Mouse (Mus musculus): ENCODE measurements around the gene Prr19. TPM values are rescaled to one million over a fixed set of nuclear protein-coding genes. Genes with fewer than 3 reads are reported as not detected.

Prr19 gene
- polyA plus RNA-seq, 1 experiment from 2014 or later, result 1.3 TPM

DNA sequence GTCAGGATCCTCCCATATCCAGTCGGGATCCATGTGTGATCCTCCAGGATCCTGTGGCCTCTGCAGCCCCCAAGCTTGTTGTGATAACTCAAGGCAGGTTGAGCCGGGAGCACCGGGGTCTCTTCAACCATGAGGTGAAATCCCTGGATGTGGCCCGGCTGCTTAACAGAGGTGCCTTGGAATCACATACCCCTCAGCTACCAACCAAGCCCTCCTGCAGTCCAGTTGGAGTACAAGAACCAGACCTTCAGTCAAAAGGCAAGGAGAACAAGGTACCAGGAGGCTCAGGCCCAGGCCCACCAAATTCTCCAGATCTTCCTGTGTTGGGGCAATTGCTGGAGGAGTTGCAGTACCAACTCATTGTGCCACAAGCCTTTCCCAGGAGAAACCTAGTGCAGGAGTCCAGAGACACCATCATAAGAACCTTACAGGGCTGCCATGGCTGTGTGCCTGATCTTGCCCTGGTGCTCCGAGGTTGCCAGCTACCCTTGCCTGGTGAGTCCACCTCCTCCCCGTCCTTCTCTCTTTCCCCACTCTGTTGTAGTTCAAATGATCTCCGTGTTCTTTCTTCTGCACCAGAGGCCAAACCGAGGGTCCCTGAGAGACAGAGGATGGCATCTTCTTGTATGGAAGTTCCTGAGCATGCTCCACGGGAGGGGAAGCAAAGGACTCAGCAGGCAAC lies 1.9 kb downstream of the Prr19 start:
- peaks cover 17% of the 10 kb centered on the region for H3K4me1 ChIP-seq
- H3K4me2 ChIP-seq, result no peak overlapping the region
- ATAC-seq (ENCODE audit: low FRiP score), result no peak
- H3K9ac ChIP-seq, result no peak overlapping the region
- H3K4me3 ChIP-seq (replicated peaks), result no peak overlapping the region
- WGBS, result 77% methylated on average over 9 of the region's 9 CpGs
- H3K27me3 ChIP-seq, result peaks cover 16% of the 10 kb centered on the region
- H3K27ac ChIP-seq, result no peak overlapping the region
- H3K36me3 ChIP-seq (replicated peaks), result no peaks in the 10 kb centered on the region
- H3K9me3 ChIP-seq, result no peaks in the 10 kb centered on the region

DNA sequence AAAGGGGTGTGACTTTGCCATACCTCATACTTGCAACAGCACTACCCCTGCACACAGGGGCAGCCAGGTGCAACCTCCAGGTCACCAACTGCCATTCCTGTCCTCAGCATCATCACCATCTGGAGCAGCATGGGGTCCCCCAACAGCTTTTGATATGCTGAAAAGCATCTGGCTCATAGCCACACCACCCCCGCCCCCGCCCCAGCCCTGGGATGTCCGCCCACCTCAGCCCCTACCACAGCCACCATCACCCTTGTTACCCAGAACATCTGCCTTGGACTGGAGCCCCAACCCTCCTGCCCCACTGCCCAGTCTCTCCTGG lies 2.4 kb downstream of the Prr19 start:
- WGBS, result 90% methylated on average over 3 of the region's 3 CpGs
- no peak for ATAC-seq (ENCODE audit: low FRiP score)
- peaks cover 13% of the 10 kb centered on the region for H3K4me1 ChIP-seq
- no peak overlapping the region for H3K4me3 ChIP-seq (replicated peaks)
- peaks cover 16% of the 10 kb centered on the region for H3K27me3 ChIP-seq
- no peaks in the 10 kb centered on the region for H3K36me3 ChIP-seq (replicated peaks)
- no peak overlapping the region for H3K27ac ChIP-seq
- no peaks in the 10 kb centered on the region for H3K9me3 ChIP-seq
- H3K4me2 ChIP-seq, result no peak overlapping the region
- H3K9ac ChIP-seq, result no peak overlapping the region

DNA sequence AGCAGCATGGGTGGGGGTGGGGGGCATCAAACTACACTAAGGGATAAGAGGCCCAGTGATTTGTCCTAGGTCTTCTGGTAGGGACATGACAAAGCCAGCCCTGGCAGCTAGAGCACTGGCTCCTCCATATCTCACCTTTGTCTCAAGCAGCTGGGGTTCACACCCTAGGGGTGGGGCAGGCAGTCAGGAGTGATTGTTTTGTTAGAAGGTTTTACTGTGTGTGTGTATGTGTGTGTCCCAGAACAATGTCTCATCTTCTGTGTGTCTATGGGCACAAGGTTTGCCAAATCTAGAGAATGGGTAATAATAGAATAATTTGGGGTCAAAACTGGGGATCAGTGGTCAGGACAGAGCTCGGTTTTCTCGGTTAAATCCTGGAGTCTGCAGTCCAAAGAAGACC lies 4.3 kb downstream of the Prr19 start:
- Histone ChIP-seq H3K4me2 (peak overlapping the region; percentile 81), H3K4me3 (replicated peaks) (peak overlapping the region; percentile 62), H3K36me3 (replicated peaks) (no peaks in the 10 kb centered on the region), H3K27ac (no peak overlapping the region), H3K9me3 (no peaks in the 10 kb centered on the region), H3K27me3 (peaks cover 24% of the 10 kb centered on the region), H3K4me1 (peaks cover 13% of the 10 kb centered on the region), H3K9ac (peak overlapping the region; percentile 69)
- ATAC-seq (ENCODE audit: low FRiP score), result peak; percentile 31
- 3% methylated on average over 2 of the region's 2 CpGs for WGBS

DNA sequence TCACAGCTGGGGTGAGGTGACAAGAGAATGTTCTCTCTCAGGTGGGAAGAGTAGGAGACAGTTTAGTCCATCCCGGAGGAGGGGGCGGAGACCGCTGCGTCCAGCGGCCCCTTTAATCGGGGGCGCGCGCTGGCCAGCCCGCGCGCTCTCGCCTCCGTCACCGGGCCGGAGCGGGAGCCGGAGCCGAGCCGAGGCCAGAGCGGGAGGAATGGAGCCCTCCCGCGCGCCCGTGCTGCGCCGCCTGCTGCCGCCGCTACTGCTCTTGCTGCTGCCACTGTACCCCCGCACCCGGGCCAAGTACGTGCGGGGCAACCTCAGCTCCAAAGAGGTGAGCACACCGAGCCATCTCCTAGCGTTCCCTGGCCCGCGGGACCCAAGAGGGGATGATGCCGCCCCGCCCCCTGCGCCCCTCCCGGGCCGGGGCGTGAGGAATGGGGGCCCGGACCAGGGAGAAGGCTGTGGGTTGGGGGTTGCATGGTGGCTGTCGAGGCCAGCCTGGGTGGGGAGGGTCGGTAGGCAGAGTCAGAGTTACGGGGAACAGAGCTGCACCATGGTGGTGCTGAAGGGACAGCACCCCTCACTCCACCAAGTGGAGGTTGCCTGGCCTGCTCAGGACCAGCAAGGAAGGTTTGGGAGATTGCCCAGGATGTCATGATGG lies 4.9 kb downstream of the Prr19 start, which contains the start of gene Tmem145:
TSS of gene Tmem145 (plus strand) at position 151 of the 658 bp plus-strand sequence.
- ATAC-seq (ENCODE audit: low FRiP score), result peak; percentile 77
- no peaks in the 10 kb centered on the region for H3K36me3 ChIP-seq (replicated peaks)
- no peaks in the 10 kb centered on the region for H3K9me3 ChIP-seq
- peaks cover 28% of the 10 kb centered on the region for H3K27me3 ChIP-seq
- peak within 1 kb of the TSS; percentile 71 for H3K27ac ChIP-seq
- WGBS, result under 1% methylated on average over 47 of the region's 47 CpGs
- peak within 1 kb of the TSS; percentile 81 for H3K4me2 ChIP-seq
- H3K4me1 ChIP-seq, result peaks cover 13% of the 10 kb centered on the region
- peak within 1 kb of the TSS; percentile 69 for H3K9ac ChIP-seq
- peak within 1 kb of the TSS; percentile 62 for H3K4me3 ChIP-seq (replicated peaks)

DNA sequence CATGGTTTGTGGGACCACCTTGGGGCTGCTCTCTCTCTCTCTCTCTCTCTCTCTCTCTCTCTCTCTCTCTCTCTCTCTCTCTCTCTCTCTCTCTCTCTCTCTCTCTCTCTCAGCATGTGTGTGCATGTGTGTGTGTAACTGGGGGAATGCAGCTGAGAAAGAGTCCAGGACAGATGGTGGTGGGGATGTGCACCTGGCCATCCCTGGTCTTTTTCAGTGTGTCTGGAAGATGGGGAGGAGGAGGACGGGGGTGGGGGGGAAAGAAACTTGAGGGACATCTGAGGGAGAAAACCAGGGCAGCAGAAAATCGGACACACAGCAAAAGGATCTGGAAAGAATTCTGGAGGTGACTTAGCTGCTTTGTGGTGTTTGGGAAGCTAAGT lies 5.4 kb downstream of the Prr19 start:
- Histone ChIP-seq H3K4me3 (replicated peaks) (peak overlapping the region; percentile 62), H3K36me3 (replicated peaks) (no peaks in the 10 kb centered on the region), H3K9ac (peak overlapping the region; percentile 69; the same call in 1 of the 2 replicates), H3K9me3 (no peaks in the 10 kb centered on the region), H3K4me2 (peak overlapping the region; percentile 81), H3K27me3 (peaks cover 33% of the 10 kb centered on the region), H3K4me1 (peaks cover 13% of the 10 kb centered on the region), H3K27ac (peak overlapping the region; percentile 71; the same call in 1 of the 2 replicates)
- ATAC-seq (ENCODE audit: low FRiP score), result 0 out of 2 replicates have a peak, but pooled peaks have one; percentile 16
- WGBS, result 43% methylated on average over 2 of the region's 2 CpGs

DNA sequence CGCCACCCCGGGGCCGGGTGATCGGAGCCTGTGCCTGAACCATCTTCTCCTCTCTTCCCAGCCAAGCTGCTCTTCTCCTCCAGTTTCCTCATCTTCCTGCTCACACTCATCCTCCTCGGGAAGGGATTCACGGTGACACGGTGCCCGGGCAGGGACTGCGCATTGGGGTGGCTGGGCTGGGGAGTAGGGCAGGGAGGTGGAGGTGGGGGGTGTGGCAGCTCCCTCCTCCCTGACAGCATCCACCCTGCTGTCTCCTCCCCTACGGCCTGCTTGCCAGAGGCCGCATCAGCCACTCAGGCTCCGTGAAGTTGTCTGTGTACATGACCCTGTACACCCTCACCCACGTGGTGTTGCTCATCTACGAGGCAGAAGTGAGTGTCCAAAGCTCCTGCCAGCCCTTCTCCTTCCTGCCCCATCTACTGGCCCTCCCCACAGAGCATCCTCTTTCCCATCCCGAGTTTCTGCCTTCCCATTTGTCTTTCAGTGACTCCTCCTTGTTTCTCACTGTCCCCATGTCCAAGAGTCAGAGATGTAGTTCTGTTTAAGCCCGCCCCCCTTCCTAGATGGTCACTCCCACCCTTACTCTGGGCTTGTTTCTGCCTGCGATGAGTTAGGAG lies 7.6 kb downstream of the Prr19 start:
- Histone ChIP-seq H3K4me1 (peaks cover 13% of the 10 kb centered on the region), H3K27me3 (peaks cover 51% of the 10 kb centered on the region), H3K4me2 (no peak overlapping the region), H3K36me3 (replicated peaks) (no peaks in the 10 kb centered on the region), H3K9me3 (no peaks in the 10 kb centered on the region), H3K4me3 (replicated peaks) (no peak overlapping the region), H3K9ac (peak overlapping the region; percentile 17; the same call in 1 of the 2 replicates), H3K27ac (no peak overlapping the region)
- ATAC-seq (ENCODE audit: low FRiP score), result no peak
- 67% methylated on average over 17 of the region's 17 CpGs for WGBS

DNA sequence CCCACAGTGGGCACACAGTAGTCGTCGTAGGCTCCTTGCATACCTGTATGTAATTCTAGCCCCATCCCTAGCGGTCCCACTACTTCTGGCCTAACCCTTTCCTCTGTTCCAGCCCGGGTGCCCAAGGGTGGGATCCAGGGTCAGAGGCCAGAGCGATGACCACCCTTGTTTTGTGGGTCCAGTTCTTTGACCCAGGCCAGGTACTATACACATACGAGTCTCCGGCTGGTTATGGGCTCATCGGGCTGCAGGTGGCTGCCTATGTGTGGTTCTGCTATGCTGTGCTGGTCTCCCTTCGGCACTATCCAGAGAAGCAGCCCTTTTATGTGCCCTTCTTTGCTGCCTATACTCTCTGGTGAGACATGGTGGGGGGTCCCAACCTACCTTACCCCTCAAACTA lies 8.2 kb downstream of the Prr19 start:
- H3K4me1 ChIP-seq, result peaks cover 13% of the 10 kb centered on the region
- ATAC-seq (ENCODE audit: low FRiP score), result no peak
- no peak overlapping the region for H3K4me2 ChIP-seq
- H3K27ac ChIP-seq, result no peak overlapping the region
- WGBS, result 85% methylated on average over 9 of the region's 9 CpGs
- peaks cover 57% of the 10 kb centered on the region for H3K27me3 ChIP-seq
- no peaks in the 10 kb centered on the region for H3K9me3 ChIP-seq
- no peak overlapping the region for H3K9ac ChIP-seq
- no peak overlapping the region for H3K4me3 ChIP-seq (replicated peaks)
- no peaks in the 10 kb centered on the region for H3K36me3 ChIP-seq (replicated peaks)

DNA sequence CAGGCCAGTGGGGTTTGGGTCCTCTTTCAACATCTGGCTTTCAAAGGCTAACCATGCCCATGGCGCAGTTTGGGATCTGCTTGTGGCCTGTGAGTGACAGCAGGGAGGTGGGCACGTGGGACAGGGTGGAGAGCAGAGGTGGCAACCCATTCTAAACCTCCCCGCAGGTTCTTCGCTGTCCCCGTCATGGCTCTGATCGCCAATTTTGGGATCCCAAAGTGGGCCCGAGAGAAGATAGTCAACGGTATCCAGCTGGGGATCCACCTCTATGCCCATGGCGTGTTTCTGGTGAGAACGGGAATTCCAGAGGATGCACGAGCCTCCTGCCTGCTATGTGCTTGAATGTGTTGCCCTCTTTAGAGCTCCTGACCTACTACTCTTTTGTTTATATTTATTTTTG lies 10.0 kb downstream of the Prr19 start:
- H3K9me3 ChIP-seq, result no peaks in the 10 kb centered on the region
- 80% methylated on average over 11 of the region's 11 CpGs for WGBS
- no peak overlapping the region for H3K4me3 ChIP-seq (replicated peaks)
- no peak for ATAC-seq (ENCODE audit: low FRiP score)
- no peaks in the 10 kb centered on the region for H3K36me3 ChIP-seq (replicated peaks)
- H3K9ac ChIP-seq, result no peak overlapping the region
- H3K27ac ChIP-seq, result no peak overlapping the region
- H3K4me1 ChIP-seq, result peaks cover 19% of the 10 kb centered on the region
- H3K4me2 ChIP-seq, result no peak overlapping the region
- H3K27me3 ChIP-seq, result peaks cover 74% of the 10 kb centered on the region

DNA sequence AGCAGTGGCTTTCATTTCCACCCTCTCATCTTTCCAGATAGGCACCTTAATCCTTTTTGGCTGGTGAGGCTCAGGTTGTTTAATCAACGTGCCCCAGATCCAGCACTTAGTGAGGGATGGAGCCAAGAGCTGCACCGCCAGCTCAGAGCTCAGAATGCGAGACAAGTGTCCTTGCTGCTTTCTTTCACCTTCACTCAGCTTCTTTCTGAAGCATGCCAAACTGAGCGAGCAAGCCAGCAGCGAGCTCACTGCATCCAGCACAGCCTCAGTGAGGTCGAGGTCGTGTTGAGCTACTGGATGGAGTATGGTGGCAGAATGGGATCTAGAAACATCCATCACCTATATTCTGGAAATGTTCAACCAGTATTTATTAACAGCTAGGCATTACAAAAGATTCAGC lies 12.1 kb downstream of the Prr19 start:
- H3K4me1 ChIP-seq, result peaks cover 27% of the 10 kb centered on the region
- H3K36me3 ChIP-seq (replicated peaks), result no peaks in the 10 kb centered on the region
- H3K27me3 ChIP-seq, result peaks cover 63% of the 10 kb centered on the region
- no peak overlapping the region for H3K27ac ChIP-seq
- no peak for ATAC-seq (ENCODE audit: low FRiP score)
- WGBS, result 43% methylated on average over 7 of the region's 7 CpGs
- no peak overlapping the region for H3K4me3 ChIP-seq (replicated peaks)
- no peak overlapping the region for H3K4me2 ChIP-seq
- H3K9ac ChIP-seq, result no peak overlapping the region
- no peaks in the 10 kb centered on the region for H3K9me3 ChIP-seq

DNA sequence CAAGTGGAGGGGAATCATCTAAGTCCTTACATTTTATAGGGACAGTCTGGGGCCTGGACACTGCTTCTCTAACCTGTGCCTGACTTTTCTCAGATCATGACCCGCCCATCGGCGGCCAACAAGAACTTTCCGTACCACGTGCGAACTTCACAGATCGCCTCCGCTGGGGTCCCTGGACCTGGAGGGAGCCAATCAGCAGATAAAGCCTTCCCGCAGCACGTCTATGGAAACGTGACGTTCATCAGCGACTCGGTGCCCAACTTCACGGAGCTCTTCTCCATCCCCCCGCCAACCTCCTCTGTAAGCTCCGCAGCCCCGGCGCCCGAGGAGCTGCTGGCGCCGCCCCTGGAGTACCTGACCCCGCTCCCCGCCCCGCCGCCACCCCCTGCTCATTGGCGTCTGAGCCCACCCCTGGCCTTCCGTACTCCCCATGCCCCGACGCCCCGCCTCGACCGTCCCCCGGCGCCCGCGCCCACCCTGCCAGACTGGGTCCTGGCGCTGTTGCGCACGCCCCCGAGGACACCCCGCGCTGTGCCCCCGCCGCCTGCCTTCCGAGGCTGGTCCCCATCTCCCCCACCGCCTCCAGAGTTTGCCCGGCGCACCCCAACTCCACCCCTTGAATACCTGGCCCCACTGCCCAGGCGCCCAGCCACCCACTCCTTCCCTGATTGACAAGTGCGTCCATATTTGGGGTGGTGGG lies 13.5 kb downstream of the Prr19 start:
- no peaks in the 10 kb centered on the region for H3K36me3 ChIP-seq (replicated peaks)
- peak overlapping the region; percentile 64 for H3K9ac ChIP-seq
- no peak overlapping the region for H3K27ac ChIP-seq
- no peaks in the 10 kb centered on the region for H3K9me3 ChIP-seq
- ATAC-seq (ENCODE audit: low FRiP score), result no peak
- H3K27me3 ChIP-seq, result peaks cover 54% of the 10 kb centered on the region
- peak overlapping the region; percentile 75 for H3K4me2 ChIP-seq
- peaks cover 33% of the 10 kb centered on the region for H3K4me1 ChIP-seq
- WGBS, result 1% methylated on average over 51 of the region's 51 CpGs
- H3K4me3 ChIP-seq (replicated peaks), result peak overlapping the region; percentile 48

DNA sequence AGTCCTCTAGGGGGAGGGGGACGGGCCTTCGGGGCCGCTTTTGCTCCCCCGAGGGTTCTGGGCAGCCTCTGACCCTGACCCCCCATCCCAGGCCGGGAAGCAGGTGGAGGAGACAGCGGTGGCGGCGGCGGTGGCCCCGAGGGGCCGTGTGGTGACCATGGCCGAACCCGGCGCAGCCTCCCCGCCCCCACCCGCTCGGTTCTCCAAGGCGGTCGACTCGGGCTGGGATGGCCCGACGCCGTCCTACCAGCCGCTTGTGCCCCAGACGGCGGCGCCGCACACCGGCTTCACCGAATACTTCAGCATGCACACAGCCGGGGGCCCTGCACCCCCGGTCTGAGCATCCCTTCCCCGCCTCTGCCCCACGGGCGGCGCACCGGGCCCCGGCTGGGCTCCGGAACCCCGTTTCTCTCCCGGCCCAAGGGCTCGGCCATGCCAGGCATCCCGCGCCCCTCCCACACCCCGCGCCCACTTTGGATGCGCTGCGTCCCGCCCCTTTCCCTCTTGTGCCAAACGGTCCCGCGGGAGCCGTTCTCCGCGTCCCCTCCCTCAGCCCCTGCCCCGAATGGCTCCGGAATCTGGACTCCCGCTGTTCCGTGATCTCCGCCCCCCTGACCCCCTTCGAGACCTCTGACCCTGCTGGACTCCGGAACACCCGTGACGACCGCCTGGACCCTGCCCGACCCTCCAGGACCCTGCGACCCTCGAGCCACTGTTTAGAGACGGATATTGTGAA lies 14.3 kb downstream of the Prr19 start:
- WGBS, result under 1% methylated on average over 63 of the region's 69 CpGs
- H3K27ac ChIP-seq, result no peak overlapping the region
- H3K4me2 ChIP-seq, result peak overlapping the region; percentile 75
- peaks cover 54% of the 10 kb centered on the region for H3K27me3 ChIP-seq
- H3K36me3 ChIP-seq (replicated peaks), result no peaks in the 10 kb centered on the region
- peak overlapping the region; percentile 48 for H3K4me3 ChIP-seq (replicated peaks)
- no peak for ATAC-seq (ENCODE audit: low FRiP score)
- H3K9ac ChIP-seq, result peak overlapping the region; percentile 64
- H3K9me3 ChIP-seq, result no peaks in the 10 kb centered on the region
- H3K4me1 ChIP-seq, result peaks cover 33% of the 10 kb centered on the region

Measured in forebrain, embryonic 12.5 days (tissue).